Mouse (Mus musculus) stomach, embryonic 14.5 days (tissue): ENCODE data around the gene Fam185a. TPM values are rescaled to one million over a fixed set of nuclear protein-coding genes. Genes with fewer than 3 reads are reported as not detected.
A peak's percentile ranks its signal among the peaks of the same experiment; 100 is the strongest.

Experiments
- ATAC-seq: fragments of 200-750 bp; cut with Nextera tagmentation; 2 replicates; pipeline ENCODE4 v1.8.0; 2017; ENCODE audit warnings: low read depth, moderate TSS enrichment; ENCODE audit not compliant: insufficient number of reproducible peaks, insufficient read depth, low FRiP score
- H3K27ac ChIP-seq: fragments of 300-500 bp; sonication (generic); 2 replicates; pipeline ENCODE4 v1.5.1; 2014; ENCODE audit warnings: mild to moderate bottlenecking, low read length, moderate library complexity, mixed read lengths
- H3K27me3 ChIP-seq: fragments of 300-500 bp; sonication (generic); 2 replicates; pipeline ENCODE4 v1.6.1; 2014; ENCODE audit warnings: low read length, control low read depth, mixed read lengths; ENCODE audit not compliant: control insufficient read depth, insufficient read depth
- H3K36me3 ChIP-seq: fragments of 300-500 bp; sonication (generic); 2 replicates; pipeline ENCODE4 v1.6.1; 2014; ENCODE audit warnings: mild to moderate bottlenecking, control low read depth, low read length, moderate library complexity, mixed read lengths; ENCODE audit not compliant: control insufficient read depth, insufficient read depth
- H3K4me1 ChIP-seq: fragments of 300-500 bp; sonication (generic); 2 replicates; pipeline ENCODE4 v1.6.1; 2014; ENCODE audit warnings: low read length, control low read depth, mixed read lengths; ENCODE audit not compliant: control insufficient read depth, insufficient read depth
- H3K4me2 ChIP-seq: fragments of 300-500 bp; sonication (generic); replicated peaks from 2 replicates; pipeline ENCODE4 v1.6.1; 2014; ENCODE audit warnings: low read depth, low read length, control low read depth
- H3K4me3 ChIP-seq: fragments of 300-500 bp; sonication (generic); 2 replicates; pipeline ENCODE4 v1.5.1; 2014; ENCODE audit warnings: low read depth, low read length, control low read depth
- H3K9ac ChIP-seq: fragments of 300-500 bp; sonication (generic); replicated peaks from 2 replicates; pipeline ENCODE4 v1.6.1; 2014; ENCODE audit warnings: low read depth, mild to moderate bottlenecking, control low read depth, low read length, moderate library complexity, mixed read lengths
- H3K9me3 ChIP-seq: fragments of 300-500 bp; sonication (generic); 2 replicates; pipeline ENCODE4 v1.6.1; 2016; ENCODE audit warnings: low read depth, low read length, control low read depth; ENCODE audit not compliant: control insufficient read depth
- WGBS: fragments of 180-500 bp; shearing (Covaris S2); extraction: QIAGEN DNeasy Blood & Tissue Kit; methylation state at CpG from one replicate; pipeline ENCODE4 v1.1.7; 2014; 5-methylcytosine and 5-hydroxymethylcytosine counted together
- polyA plus RNA-seq: library from polyadenylated mRNA; unstranded; fragments of >200 nt; fragmentation: Nextera tagmentation; extraction: Ambion mirVana; gene quantifications from 2 replicates; pipeline ENCODE4 v1.2.1, GENCODE M21; 2014

The Fam185a gene
- polyA plus RNA-seq, 1 experiment from 2014 or later: 7.6 TPM

GRCm38 (mm10) chr5:21482446-21483222 lies 57.9 kb downstream of the Fam185a start:
- peaks cover 15% of the 10 kb centered on the region for H3K4me1 ChIP-seq
- H3K9ac ChIP-seq: no peak overlapping the region
- no peak overlapping the region for H3K4me3 ChIP-seq
- no peak overlapping the region for H3K4me2 ChIP-seq
- H3K27ac ChIP-seq: no peak overlapping the region
- WGBS: 41% methylated on average over 11 of the region's 11 CpGs
- no peaks in the 10 kb centered on the region for H3K27me3 ChIP-seq
- no peak for ATAC-seq
- no peaks in the 10 kb centered on the region for H3K9me3 ChIP-seq
- H3K36me3 ChIP-seq: no peaks in the 10 kb centered on the region

DNA sequence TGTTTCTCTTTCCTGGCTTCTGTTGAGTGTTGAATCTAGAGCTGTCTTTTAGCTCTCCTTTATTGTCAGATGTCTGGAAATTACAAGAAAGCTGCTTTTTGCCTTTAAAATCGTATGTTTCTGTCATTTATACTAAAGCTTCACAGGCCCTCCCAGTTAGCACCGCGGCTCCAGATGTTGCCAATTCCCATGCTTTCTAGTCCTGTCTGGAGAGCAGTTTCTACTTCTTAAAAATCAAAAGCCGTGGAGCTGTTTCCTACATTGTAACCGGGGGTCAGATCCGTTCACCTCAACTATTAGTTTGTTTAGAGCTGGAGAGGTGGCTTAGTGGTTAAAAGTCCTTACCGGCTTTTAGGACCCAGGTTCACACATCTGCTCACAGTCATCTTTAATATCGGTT lies 58.5 kb downstream of the Fam185a start:
- Histone ChIP-seq H3K9me3 (no peaks in the 10 kb centered on the region), H3K4me2 (no peak overlapping the region), H3K4me1 (peaks cover 15% of the 10 kb centered on the region), H3K27me3 (no peaks in the 10 kb centered on the region), H3K9ac (no peak overlapping the region), H3K36me3 (no peaks in the 10 kb centered on the region), H3K4me3 (no peak overlapping the region), H3K27ac (no peak overlapping the region)
- no peak for ATAC-seq
- 53% methylated on average over 8 of the region's 8 CpGs for WGBS

- Histone ChIP-seq H3K36me3 (no peaks in the 10 kb centered on the region), H3K9ac (no peak overlapping the region), H3K9me3 (no peaks in the 10 kb centered on the region), H3K4me1 (peaks cover 26% of the 10 kb centered on the region), H3K27ac (no peak overlapping the region), H3K4me3 (no peak overlapping the region), H3K27me3 (no peaks in the 10 kb centered on the region), H3K4me2 (no peak overlapping the region)
- WGBS: 94% methylated on average over 8 of the region's 8 CpGs
- no peak for ATAC-seq
Observed at GRCm38 (mm10) chr5:21485197-21485829, 60.6 kb downstream of the Fam185a start.

DNA sequence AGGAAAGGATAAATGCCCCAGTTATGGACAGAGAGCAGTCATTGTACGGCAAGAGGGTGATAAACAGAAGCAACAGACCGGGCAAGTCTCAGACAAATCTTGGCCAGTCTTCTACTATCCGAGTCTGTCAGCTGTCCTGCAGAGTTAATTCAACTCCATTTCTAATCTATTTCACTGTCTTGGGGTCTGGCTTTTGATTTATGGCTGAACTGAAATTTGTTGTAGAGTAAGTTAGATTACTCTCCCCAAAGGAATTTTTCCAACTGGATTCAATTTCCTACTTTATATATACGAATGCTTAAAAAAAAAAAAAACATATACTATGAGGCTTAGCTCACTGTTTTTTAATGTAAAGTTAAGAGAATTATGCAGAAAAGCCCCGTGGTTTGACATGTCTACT lies 62.0 kb downstream of the Fam185a start:
- H3K9me3 ChIP-seq: no peaks in the 10 kb centered on the region
- H3K36me3 ChIP-seq: no peaks in the 10 kb centered on the region
- no peak overlapping the region; the same call in 1 of the 2 replicates for H3K27ac ChIP-seq
- 31% methylated on average over 5 of the region's 5 CpGs for WGBS
- H3K4me3 ChIP-seq: no peak overlapping the region
- H3K4me2 ChIP-seq: no peak overlapping the region
- no peak overlapping the region for H3K9ac ChIP-seq
- no peak for ATAC-seq
- H3K27me3 ChIP-seq: no peaks in the 10 kb centered on the region
- peaks cover 26% of the 10 kb centered on the region for H3K4me1 ChIP-seq

DNA sequence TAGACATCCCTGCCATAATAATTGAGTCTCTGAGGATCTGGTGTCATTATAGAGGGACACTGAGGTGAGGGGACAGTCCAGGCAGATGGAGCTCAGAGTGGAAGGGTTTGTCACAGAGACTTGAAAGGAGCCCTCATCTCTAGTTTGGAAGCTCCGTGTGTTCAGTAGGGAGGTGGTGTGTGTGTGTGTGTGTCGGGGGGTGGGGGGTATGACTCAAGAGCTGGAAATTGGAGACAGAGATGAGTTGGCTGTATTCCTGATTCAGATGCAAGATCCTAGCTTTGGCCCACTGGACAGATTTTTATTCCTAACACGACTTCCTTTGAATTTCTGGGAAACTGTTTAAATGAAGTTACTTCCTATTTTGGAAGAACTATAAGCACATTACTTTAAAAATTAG lies 62.5 kb downstream of the Fam185a start:
- no peak overlapping the region for H3K4me2 ChIP-seq
- H3K36me3 ChIP-seq: no peaks in the 10 kb centered on the region
- H3K9ac ChIP-seq: no peak overlapping the region
- peak overlapping the region; percentile 59; the same call in 1 of the 2 replicates for H3K27ac ChIP-seq
- no peak overlapping the region for H3K4me3 ChIP-seq
- no peak for ATAC-seq
- no peaks in the 10 kb centered on the region for H3K27me3 ChIP-seq
- no peaks in the 10 kb centered on the region for H3K9me3 ChIP-seq
- H3K4me1 ChIP-seq: peaks cover 26% of the 10 kb centered on the region
- 50% methylated on average over 3 of the region's 3 CpGs for WGBS

DNA sequence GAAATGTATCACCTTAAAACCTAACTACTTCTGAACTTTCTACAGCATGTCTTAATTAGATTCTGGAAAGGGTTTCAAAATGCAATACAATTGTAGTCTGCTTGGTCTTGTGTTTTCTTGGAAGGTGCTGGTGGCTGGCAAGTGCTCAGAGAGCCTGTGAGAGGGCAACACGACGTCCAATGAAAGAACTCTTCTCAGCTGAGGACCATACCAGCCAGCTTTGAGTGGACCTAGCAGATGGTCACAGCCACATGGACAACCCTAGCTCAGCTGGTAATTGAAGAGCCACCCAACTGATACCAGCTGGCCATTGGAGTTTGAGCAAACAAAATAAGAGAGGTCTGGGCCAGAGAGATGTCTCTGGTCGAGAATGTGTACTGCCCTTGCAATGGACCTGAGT lies 63.0 kb downstream of the Fam185a start:
- peaks cover 23% of the 10 kb centered on the region for H3K4me1 ChIP-seq
- H3K9me3 ChIP-seq: no peaks in the 10 kb centered on the region
- no peak overlapping the region for H3K4me2 ChIP-seq
- H3K27ac ChIP-seq: no peak overlapping the region; the same call in 1 of the 2 replicates
- no peak for ATAC-seq
- WGBS: 90% methylated on average over 3 of the region's 3 CpGs
- H3K36me3 ChIP-seq: no peaks in the 10 kb centered on the region
- H3K9ac ChIP-seq: no peak overlapping the region
- H3K4me3 ChIP-seq: no peak overlapping the region
- no peaks in the 10 kb centered on the region for H3K27me3 ChIP-seq

DNA sequence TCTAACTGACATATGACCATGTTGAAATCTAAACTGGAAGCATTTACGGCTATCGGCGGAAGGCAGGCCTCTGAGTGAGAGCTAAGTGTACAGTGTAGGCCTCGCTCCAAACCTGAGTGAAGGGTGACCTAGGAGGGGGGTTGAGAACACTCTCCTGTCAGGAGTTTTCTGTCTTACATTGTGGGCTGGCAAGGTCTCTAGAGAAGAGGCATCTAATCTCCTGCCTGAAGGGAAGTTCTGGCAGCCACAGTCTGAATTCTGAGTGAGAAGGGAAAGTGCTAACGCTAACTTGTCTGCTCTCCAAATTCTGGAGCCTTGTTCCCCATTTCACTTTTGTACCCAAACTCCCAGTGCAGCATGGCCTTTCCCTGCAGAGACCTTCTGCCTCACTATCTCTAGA lies 63.7 kb downstream of the Fam185a start:
- Histone ChIP-seq H3K27me3 (no peaks in the 10 kb centered on the region), H3K9me3 (no peaks in the 10 kb centered on the region), H3K36me3 (no peaks in the 10 kb centered on the region), H3K27ac (peak overlapping the region; percentile 48; the same call in 1 of the 2 replicates), H3K4me2 (no peak overlapping the region), H3K9ac (no peak overlapping the region), H3K4me3 (no peak overlapping the region), H3K4me1 (peaks cover 19% of the 10 kb centered on the region; the same call in 1 of the 2 replicates)
- ATAC-seq: no peak
- 86% methylated on average over 5 of the region's 5 CpGs for WGBS

DNA sequence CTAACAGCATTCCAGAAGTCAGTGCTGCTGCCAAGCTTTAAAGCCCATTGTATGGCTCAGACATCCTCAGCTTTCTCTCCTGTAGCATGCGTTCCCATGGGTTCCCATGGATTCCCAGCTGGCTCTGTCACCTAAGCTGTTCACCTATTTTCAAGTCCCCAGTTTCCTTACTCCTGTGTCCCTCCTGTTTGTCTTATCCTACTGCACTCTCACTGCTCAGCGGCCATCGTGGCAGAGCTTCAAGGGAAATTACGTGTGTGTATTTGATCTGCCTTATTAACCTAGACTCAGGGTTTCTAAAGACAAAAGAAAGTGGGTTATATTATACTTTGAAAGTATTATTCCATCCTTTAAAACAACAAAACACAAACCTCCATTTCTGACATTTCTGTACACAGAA lies 64.4 kb downstream of the Fam185a start:
- H3K27ac ChIP-seq: peak overlapping the region; percentile 48; the same call in 1 of the 2 replicates
- no peaks in the 10 kb centered on the region for H3K9me3 ChIP-seq
- no peak overlapping the region for H3K4me2 ChIP-seq
- H3K27me3 ChIP-seq: no peaks in the 10 kb centered on the region
- no peak for ATAC-seq
- H3K36me3 ChIP-seq: no peaks in the 10 kb centered on the region
- H3K9ac ChIP-seq: no peak overlapping the region
- no peak overlapping the region for H3K4me3 ChIP-seq
- 65% methylated on average over 4 of the region's 4 CpGs for WGBS
- peaks cover 19% of the 10 kb centered on the region; the same call in 1 of the 2 replicates for H3K4me1 ChIP-seq
